Comparison of ENCODE assay signal across 10 mouse cellular contexts in genomic region chr9:114763341-114763740, GRCm38 (mm10). TPM values are rescaled to one million over a fixed set of nuclear protein-coding genes. Genes with fewer than 3 reads are reported as not detected.
A peak's percentile ranks its signal among the peaks of the same experiment; 100 is the strongest.
DNase-seq lines count a peak whose midpoint lies in the region; ATAC-seq and TF ChIP-seq lines count a peak whose summit lies in the region.
"Had no signal": no experiment of that assay in that cellular context is flagged by ENCODE, and none has a peak within 500 bp of the region (broad histone marks: within the 10 kb centered on the region; RNA-seq: fewer than 3 reads in every experiment).

No protein-coding gene starts in this region.

- no peak for ATAC-seq in forebrain, postnatal 0 days
- ATAC-seq in forebrain, embryonic 13.5 days, result no peak
- ATAC-seq in midbrain, embryonic 13.5 days, result no peak
- ATAC-seq in megakaryocyte-erythroid progenitor cell, adult 5-6 weeks (replicated peaks; ENCODE audit: low FRiP score, low TSS enrichment, poor library complexity, severe bottlenecking), result peak; percentile 43; the same call in 1 of the 2 replicates
- no peak for ATAC-seq in inflammation-experienced regulatory T-cells, adult 6 months

- peak; percentile 64 for TF ChIP-seq CTCF in forebrain, postnatal 0 days (IDR thresholded peaks at IDR 0.05; ENCODE audit: low read depth)

- no peaks in the 10 kb centered on the region for H3K4me1 ChIP-seq in forebrain, postnatal 0 days (ENCODE audit: insufficient read depth)
- H3K4me1 ChIP-seq in forebrain, embryonic 13.5 days, result peaks cover 24% of the 10 kb centered on the region
- H3K4me1 ChIP-seq in midbrain, embryonic 10.5 days, result peaks cover 15% of the 10 kb centered on the region
- peaks cover 13% of the 10 kb centered on the region; the same call in 1 of the 2 replicates for H3K4me1 ChIP-seq in midbrain, embryonic 13.5 days (replicated peaks)

- no peak for DNase-seq in forebrain, postnatal 0 days
- DNase-seq in midbrain, embryonic 10.5 days (ENCODE audit: low spot score), result peak; percentile 38
- peak; percentile 70 for DNase-seq in embryo, embryonic 10 days (ENCODE audit: low spot score)
- DNase-seq in ovary, postnatal 10 days (ENCODE audit: low spot score), result no peak

- 61% methylated on average over 13 of the region's 13 CpGs for WGBS in forebrain, postnatal 0 days
- WGBS in forebrain, embryonic 13.5 days, result 62% methylated on average over 13 of the region's 13 CpGs
- WGBS in midbrain, embryonic 10.5 days, result 68% methylated on average over 13 of the region's 13 CpGs
- WGBS in midbrain, embryonic 13.5 days, result 62% methylated on average over 13 of the region's 13 CpGs

- H3K9me3 ChIP-seq in forebrain, postnatal 0 days (ENCODE audit: low read length), result no peaks in the 10 kb centered on the region
- no peaks in the 10 kb centered on the region for H3K9me3 ChIP-seq in forebrain, embryonic 13.5 days (replicated peaks)
- 0 out of 2 replicates have a peak, but pooled peaks cover 4% of the 10 kb centered on the region for H3K9me3 ChIP-seq in midbrain, embryonic 10.5 days (replicated peaks)
- no peaks in the 10 kb centered on the region for H3K9me3 ChIP-seq in midbrain, embryonic 13.5 days
- H3K9me3 ChIP-seq: hindbrain, embryonic 15.5 days; neural tube, embryonic 12.5 days had no signal

- H3K4me3 ChIP-seq in forebrain, postnatal 0 days (ENCODE audit: low read depth, low read length), result no peak overlapping the region
- no peak overlapping the region for H3K4me3 ChIP-seq in forebrain, embryonic 13.5 days
- H3K4me3 ChIP-seq in midbrain, embryonic 10.5 days, result no peak overlapping the region
- no peak overlapping the region for H3K4me3 ChIP-seq in midbrain, embryonic 13.5 days (replicated peaks)
- H3K4me3 ChIP-seq: hindbrain, embryonic 15.5 days; neural tube, embryonic 12.5 days had no signal

- H3K9ac ChIP-seq in forebrain, postnatal 0 days, result no peak overlapping the region
- H3K9ac ChIP-seq in forebrain, embryonic 13.5 days, result no peak overlapping the region
- no peak overlapping the region for H3K9ac ChIP-seq in midbrain, embryonic 13.5 days (replicated peaks)
- H3K9ac ChIP-seq: hindbrain, embryonic 15.5 days; neural tube, embryonic 12.5 days had no signal

- H3K4me2 ChIP-seq in forebrain, postnatal 0 days (ENCODE audit: low read depth), result no peak overlapping the region
- H3K4me2 ChIP-seq in forebrain, embryonic 13.5 days, result no peak overlapping the region
- no peak overlapping the region for H3K4me2 ChIP-seq in midbrain, embryonic 13.5 days (replicated peaks)
- H3K4me2 ChIP-seq: hindbrain, embryonic 15.5 days; neural tube, embryonic 12.5 days had no signal

- H3K36me3 ChIP-seq in forebrain, postnatal 0 days (ENCODE audit: insufficient read depth), result no peaks in the 10 kb centered on the region
- H3K36me3 ChIP-seq in forebrain, embryonic 13.5 days (ENCODE audit: poor library complexity, severe bottlenecking), result no peaks in the 10 kb centered on the region
- peaks cover 69% of the 10 kb centered on the region for H3K36me3 ChIP-seq in midbrain, embryonic 10.5 days
- peaks cover 6% of the 10 kb centered on the region; the same call in 1 of the 2 replicates for H3K36me3 ChIP-seq in midbrain, embryonic 13.5 days
- H3K36me3 ChIP-seq: hindbrain, embryonic 15.5 days had no signal

- H3K27ac ChIP-seq in forebrain, postnatal 0 days (ENCODE audit: low read depth, low read length), result no peak overlapping the region
- no peak overlapping the region for H3K27ac ChIP-seq in forebrain, embryonic 13.5 days
- no peak overlapping the region for H3K27ac ChIP-seq in midbrain, embryonic 10.5 days (replicated peaks)
- H3K27ac ChIP-seq in midbrain, embryonic 13.5 days, result no peak overlapping the region
- H3K27ac ChIP-seq: hindbrain, embryonic 15.5 days; neural tube, embryonic 12.5 days had no signal

- no peaks in the 10 kb centered on the region for H3K27me3 ChIP-seq in forebrain, postnatal 0 days (ENCODE audit: insufficient read depth, low read length)
- H3K27me3 ChIP-seq in forebrain, embryonic 13.5 days, result no peaks in the 10 kb centered on the region
- H3K27me3 ChIP-seq in midbrain, embryonic 10.5 days (ENCODE audit: low read depth, poor library complexity, severe bottlenecking), result no peaks in the 10 kb centered on the region
- H3K27me3 ChIP-seq in midbrain, embryonic 13.5 days, result no peaks in the 10 kb centered on the region
- H3K27me3 ChIP-seq: neural tube, embryonic 12.5 days had no signal

RNA-seq across cellular contexts. Expression of gene Cmtm7, which starts 18.3 kb away (rescaled TPM):
- 4.9 and 6.0 TPM in 2 replicates for total RNA-seq in forebrain, postnatal 0 days (2014; rRNA removed)
- polyA plus RNA-seq in forebrain, postnatal 0 days (2015; fragmentation: Nextera tagmentation; extraction: Ambion mirVana), result 9.5 and 11.6 TPM in 2 replicates
- 25.7 and 28.5 TPM in 2 replicates for polyA plus RNA-seq in forebrain, embryonic 13.5 days (2015; fragmentation: Nextera tagmentation; extraction: Ambion mirVana)
- polyA plus RNA-seq in midbrain, embryonic 10.5 days (2016; fragmentation: Nextera tagmentation; extraction: Ambion mirVana), result 75.6 and 88.2 TPM in 2 replicates
- 19.5 and 21.1 TPM in 2 replicates for polyA plus RNA-seq in midbrain, embryonic 13.5 days (2015; fragmentation: Nextera tagmentation; extraction: Ambion mirVana)
- total RNA-seq in megakaryocyte-erythroid progenitor cell, adult 5-6 weeks (2014; fragmentation: Nextera tagmentation), result 189 and 199 TPM in 2 replicates
- total RNA-seq in megakaryocyte-erythroid progenitor cell, adult 5-6 weeks (2017), result 144 and 195 TPM in 2 replicates
- polyA plus RNA-seq in inflammation-experienced regulatory T-cells, adult 6 months (2017; shearing (Covaris generic)), result 100 to 1,000 TPM in 1 of 3 experiments, 10 to 100 TPM in 2; 44.6 to 117 (median 64.8) TPM

RNA-seq across cellular contexts. Expression of gene Cmtm6, which starts 32.4 kb away (rescaled TPM):
- 16.3 and 17.1 TPM in 2 replicates for total RNA-seq in forebrain, postnatal 0 days (2014; rRNA removed)
- polyA plus RNA-seq in forebrain, postnatal 0 days (2015; fragmentation: Nextera tagmentation; extraction: Ambion mirVana), result 19.5 and 22.7 TPM in 2 replicates
- 23.3 and 23.6 TPM in 2 replicates for polyA plus RNA-seq in forebrain, embryonic 13.5 days (2015; fragmentation: Nextera tagmentation; extraction: Ambion mirVana)
- polyA plus RNA-seq in midbrain, embryonic 10.5 days (2016; fragmentation: Nextera tagmentation; extraction: Ambion mirVana), result 27.1 and 27.2 TPM in 2 replicates
- 19.0 TPM in 2 replicates for polyA plus RNA-seq in midbrain, embryonic 13.5 days (2015; fragmentation: Nextera tagmentation; extraction: Ambion mirVana)
- total RNA-seq in megakaryocyte-erythroid progenitor cell, adult 5-6 weeks (2014; fragmentation: Nextera tagmentation), result 21.3 and 22.7 TPM in 2 replicates
- 38.9 and 41.3 TPM in 2 replicates for total RNA-seq in megakaryocyte-erythroid progenitor cell, adult 5-6 weeks (2017)
- 10 to 100 TPM; 62.5 to 80.3 (median 72.6) TPM for polyA plus RNA-seq in inflammation-experienced regulatory T-cells, adult 6 months (2017; shearing (Covaris generic))

Comparison
In these comparisons a context has a peak if more than half of its experiments do, and no peak if none do; other contexts are left out.
1. DNase-seq: peak in midbrain, embryonic 10.5 days (single experiment) and embryo, embryonic 10 days (single experiment); none in forebrain, postnatal 0 days (single experiment) and ovary, postnatal 10 days (single experiment).